Mouse (Mus musculus): ENCODE data around the gene Ccdc8. TPM values are rescaled to one million over a fixed set of nuclear protein-coding genes. Genes with fewer than 3 reads are reported as not detected.

Gene Ccdc8
- polyA plus RNA-seq, 1 experiment from 2014 or later, result 29.4 TPM

GRCm38 (mm10) chr7:17019426-17020166, 27.1 kb downstream of the Ccdc8 start:
- Histone ChIP-seq H3K36me3 (peaks cover 33% of the 10 kb centered on the region; the same call in 1 of the 2 replicates), H3K27ac (no peak overlapping the region), H3K4me3 (replicated peaks) (no peak overlapping the region), H3K4me2 (no peak overlapping the region), H3K4me1 (peaks cover 16% of the 10 kb centered on the region), H3K9me3 (no peaks in the 10 kb centered on the region), H3K9ac (no peak overlapping the region), H3K27me3 (replicated peaks) (no peaks in the 10 kb centered on the region)
- ATAC-seq (ENCODE audit: insufficient read depth, low FRiP score, low read depth), result no peak
- 85% methylated on average over 7 of the region's 7 CpGs for whole genome bisulfite sequencing

- Histone ChIP-seq H3K4me2 (no peak overlapping the region), H3K36me3 (peaks cover 28% of the 10 kb centered on the region; the same call in 1 of the 2 replicates), H3K4me3 (replicated peaks) (no peak overlapping the region), H3K9ac (no peak overlapping the region), H3K27me3 (replicated peaks) (no peaks in the 10 kb centered on the region), H3K9me3 (no peaks in the 10 kb centered on the region), H3K27ac (no peak overlapping the region), H3K4me1 (peaks cover 29% of the 10 kb centered on the region)
- ATAC-seq (ENCODE audit: insufficient read depth, low FRiP score, low read depth), result no peak
- 96% methylated on average over 15 of the region's 15 CpGs for WGBS
These were observed 29.7 kb downstream of the Ccdc8 start for GRCm38 (mm10) chr7:17022176-17022575.

- ATAC-seq (ENCODE audit: insufficient read depth, low FRiP score, low read depth), result no peak
- WGBS, result 80% methylated on average over 4 of the region's 4 CpGs
- Histone ChIP-seq H3K4me3 (replicated peaks) (no peak overlapping the region), H3K9ac (no peak overlapping the region), H3K9me3 (no peaks in the 10 kb centered on the region), H3K27ac (peak overlapping the region; percentile 26; the same call in 1 of the 2 replicates), H3K27me3 (replicated peaks) (no peaks in the 10 kb centered on the region), H3K4me2 (no peak overlapping the region), H3K36me3 (peaks cover 28% of the 10 kb centered on the region; the same call in 1 of the 2 replicates), H3K4me1 (peaks cover 29% of the 10 kb centered on the region)
These were observed 31.2 kb downstream of the Ccdc8 start for GRCm38 (mm10) chr7:17023701-17024100.

DNA sequence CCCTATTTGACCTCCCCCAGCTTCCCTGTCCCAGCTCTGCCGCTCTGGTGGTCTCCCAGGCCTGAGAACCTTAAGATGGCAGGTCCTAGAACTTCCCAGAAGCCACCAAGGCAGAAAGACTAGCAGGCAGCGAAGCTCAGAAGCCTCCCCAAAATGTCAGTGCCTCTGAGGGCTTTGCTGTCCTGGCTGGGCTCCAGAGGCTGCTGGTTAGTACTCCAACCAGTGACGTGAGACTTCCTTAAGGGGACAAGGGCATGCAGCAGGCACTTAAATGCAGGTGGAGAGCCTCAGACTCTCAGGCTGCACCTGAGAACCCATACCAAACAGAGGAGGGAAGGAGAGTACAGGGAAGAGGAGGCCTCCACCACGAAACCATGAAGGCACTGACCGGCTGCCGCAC, 31.6 kb downstream of the Ccdc8 start:
- H3K9ac ChIP-seq, result no peak overlapping the region
- WGBS, result 86% methylated on average over 6 of the region's 6 CpGs
- peaks cover 29% of the 10 kb centered on the region for H3K4me1 ChIP-seq
- peak overlapping the region; percentile 65; the same call in 1 of the 2 replicates for H3K27ac ChIP-seq
- peaks cover 28% of the 10 kb centered on the region; the same call in 1 of the 2 replicates for H3K36me3 ChIP-seq
- no peak for ATAC-seq (ENCODE audit: insufficient read depth, low FRiP score, low read depth)
- H3K4me3 ChIP-seq (replicated peaks), result no peak overlapping the region
- H3K27me3 ChIP-seq (replicated peaks), result no peaks in the 10 kb centered on the region
- no peaks in the 10 kb centered on the region for H3K9me3 ChIP-seq
- H3K4me2 ChIP-seq, result no peak overlapping the region; the same call in 1 of the 2 replicates

GRCm38 (mm10) chr7:17024814-17025504, 32.5 kb downstream of the Ccdc8 start:
- H3K9me3 ChIP-seq, result no peaks in the 10 kb centered on the region
- peak overlapping the region; percentile 24; the same call in 1 of the 2 replicates for H3K4me2 ChIP-seq
- H3K27ac ChIP-seq, result peak overlapping the region; percentile 65
- no peaks in the 10 kb centered on the region for H3K27me3 ChIP-seq (replicated peaks)
- no peak overlapping the region for H3K4me3 ChIP-seq (replicated peaks)
- no peak for ATAC-seq (ENCODE audit: insufficient read depth, low FRiP score, low read depth)
- peaks cover 29% of the 10 kb centered on the region for H3K4me1 ChIP-seq
- peaks cover 21% of the 10 kb centered on the region; the same call in 1 of the 2 replicates for H3K36me3 ChIP-seq
- WGBS, result 69% methylated on average over 10 of the region's 10 CpGs
- H3K9ac ChIP-seq, result no peak overlapping the region

GRCm38 (mm10) chr7:17025505-17025894, 33.0 kb downstream of the Ccdc8 start:
- WGBS, result 53% methylated on average over 4 of the region's 4 CpGs
- peak overlapping the region; percentile 56 for H3K4me2 ChIP-seq
- 0 out of 2 replicates have a peak overlapping the region, but pooled peaks have one; percentile 4 for H3K4me3 ChIP-seq (replicated peaks)
- peaks cover 19% of the 10 kb centered on the region; the same call in 1 of the 2 replicates for H3K36me3 ChIP-seq
- no peaks in the 10 kb centered on the region for H3K9me3 ChIP-seq
- no peak for ATAC-seq (ENCODE audit: insufficient read depth, low FRiP score, low read depth)
- H3K9ac ChIP-seq, result no peak overlapping the region
- peaks cover 29% of the 10 kb centered on the region for H3K4me1 ChIP-seq
- peak overlapping the region; percentile 65; the same call in 1 of the 2 replicates for H3K27ac ChIP-seq
- no peaks in the 10 kb centered on the region for H3K27me3 ChIP-seq (replicated peaks)

DNA sequence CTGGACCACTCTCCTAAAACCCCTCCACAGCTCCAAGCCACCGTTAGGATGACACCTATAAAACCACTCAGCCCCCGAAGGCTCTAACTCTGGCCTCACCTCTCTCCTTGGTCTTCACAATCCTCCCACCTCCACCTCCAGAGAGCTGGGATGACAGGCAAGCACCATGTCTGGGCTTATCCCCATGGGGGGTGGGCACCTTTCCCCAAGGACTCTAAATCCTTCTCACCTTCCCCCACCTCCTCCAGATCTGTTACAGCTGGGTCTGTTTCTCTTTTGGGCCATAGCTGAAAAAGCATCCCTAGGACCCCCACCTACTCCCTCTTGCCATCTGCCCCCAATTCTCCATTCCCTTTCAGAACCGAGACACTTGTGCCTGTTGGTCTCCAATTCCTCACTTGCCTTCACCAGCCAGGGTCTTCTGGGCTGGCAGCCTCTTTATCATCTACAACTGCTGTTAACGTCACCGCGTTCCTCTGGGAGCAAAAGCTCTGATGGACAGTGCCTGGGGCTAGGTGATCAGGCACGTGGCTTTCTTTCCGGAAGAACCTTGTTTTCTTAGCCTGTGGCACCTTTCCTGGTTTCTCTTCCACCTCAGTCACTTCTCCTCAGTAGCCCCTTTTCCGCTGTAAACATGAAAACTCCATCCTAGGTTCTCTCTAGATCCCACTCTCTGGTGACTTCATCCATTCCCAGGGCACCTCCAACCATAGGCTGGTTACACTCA, 33.6 kb downstream of the Ccdc8 start:
- H3K4me1 ChIP-seq, result peaks cover 29% of the 10 kb centered on the region
- H3K36me3 ChIP-seq, result peaks cover 14% of the 10 kb centered on the region; the same call in 1 of the 2 replicates
- 0 out of 2 replicates have a peak overlapping the region, but pooled peaks have one; percentile 65 for H3K27ac ChIP-seq
- H3K4me2 ChIP-seq, result peak overlapping the region; percentile 56
- peak overlapping the region; percentile 73; the same call in 1 of the 2 replicates for H3K9ac ChIP-seq
- no peaks in the 10 kb centered on the region for H3K9me3 ChIP-seq
- WGBS, result 74% methylated on average over 9 of the region's 9 CpGs
- H3K4me3 ChIP-seq (replicated peaks), result peak overlapping the region; percentile 76
- no peak for ATAC-seq (ENCODE audit: insufficient read depth, low FRiP score, low read depth)
- no peaks in the 10 kb centered on the region for H3K27me3 ChIP-seq (replicated peaks)

DNA sequence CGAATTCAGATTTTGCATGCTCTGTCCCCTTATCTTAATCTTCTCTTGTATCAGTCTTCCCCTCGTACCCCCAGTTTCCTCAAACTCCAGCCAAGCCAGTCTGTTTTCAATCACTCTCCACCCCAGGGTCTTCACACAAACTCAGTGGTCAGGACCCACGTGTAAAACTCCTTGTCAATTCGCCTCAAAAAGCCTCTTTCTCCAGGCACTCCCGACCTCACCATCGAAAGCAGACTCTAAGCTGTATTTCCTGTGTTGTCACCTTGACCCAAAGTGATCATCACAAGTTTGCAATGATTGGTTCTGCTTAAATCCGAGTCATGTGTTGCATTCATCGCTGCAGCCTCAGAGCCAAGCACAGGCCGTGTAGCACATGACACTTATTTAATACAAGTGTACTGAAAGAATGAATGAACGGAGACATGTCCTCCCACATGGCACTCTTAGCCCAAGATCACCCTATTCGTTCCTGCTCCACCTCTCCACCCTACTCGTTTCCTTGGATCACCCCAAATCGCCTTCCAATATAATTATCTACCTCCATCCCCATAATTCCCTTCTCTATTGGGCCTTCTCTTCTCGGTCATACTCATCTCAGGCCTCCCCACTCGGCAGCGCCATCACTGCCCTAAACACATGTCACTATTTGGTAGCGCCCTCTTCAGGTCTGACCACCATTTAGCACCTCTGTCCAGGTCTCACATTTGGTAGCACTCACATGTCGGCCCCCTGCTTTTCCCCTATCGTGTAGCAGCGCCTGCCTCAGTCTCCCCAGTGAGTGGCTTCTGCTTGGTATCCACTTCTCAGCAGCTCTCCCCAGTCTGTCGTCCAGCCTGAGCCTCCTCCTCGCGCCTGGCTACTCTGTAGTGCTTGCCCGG, 34.4 kb downstream of the Ccdc8 start:
- peaks cover 29% of the 10 kb centered on the region for H3K4me1 ChIP-seq
- H3K27ac ChIP-seq, result peak overlapping the region; percentile 93
- peaks cover 9% of the 10 kb centered on the region; the same call in 1 of the 2 replicates for H3K36me3 ChIP-seq
- H3K9me3 ChIP-seq, result no peaks in the 10 kb centered on the region
- WGBS, result 5% methylated on average over 24 of the region's 24 CpGs
- peak overlapping the region; percentile 76 for H3K4me3 ChIP-seq (replicated peaks)
- peak overlapping the region; percentile 56 for H3K4me2 ChIP-seq
- no peaks in the 10 kb centered on the region for H3K27me3 ChIP-seq (replicated peaks)
- peak; percentile 44 for ATAC-seq (ENCODE audit: insufficient read depth, low FRiP score, low read depth)
- H3K9ac ChIP-seq, result peak overlapping the region; percentile 73

- peak within 1 kb of the TSS; percentile 93 for H3K27ac ChIP-seq
- peak within 1 kb of the TSS; percentile 76 for H3K4me3 ChIP-seq (replicated peaks)
- ATAC-seq (ENCODE audit: insufficient read depth, low FRiP score, low read depth), result peak; percentile 76
- peak within 1 kb of the TSS; percentile 56 for H3K4me2 ChIP-seq
- H3K9me3 ChIP-seq, result no peaks in the 10 kb centered on the region
- peaks cover 9% of the 10 kb centered on the region; the same call in 1 of the 2 replicates for H3K36me3 ChIP-seq
- peaks cover 29% of the 10 kb centered on the region for H3K4me1 ChIP-seq
- whole genome bisulfite sequencing, result under 1% methylated on average over 52 of the region's 58 CpGs
- peak within 1 kb of the TSS; percentile 73 for H3K9ac ChIP-seq
- H3K27me3 ChIP-seq (replicated peaks), result no peaks in the 10 kb centered on the region
These were observed 35.3 kb downstream of the Ccdc8 start, which contains the start of gene Ppp5c for GRCm38 (mm10) chr7:17027588-17028343. Ppp5c (minus strand) TSS chr7:17027924.

- no peak overlapping the region for H3K4me3 ChIP-seq (replicated peaks)
- no peak overlapping the region for H3K9ac ChIP-seq
- no peak overlapping the region for H3K4me2 ChIP-seq
- no peaks in the 10 kb centered on the region for H3K9me3 ChIP-seq
- peaks cover 12% of the 10 kb centered on the region; the same call in 1 of the 2 replicates for H3K36me3 ChIP-seq
- no peaks in the 10 kb centered on the region for H3K27me3 ChIP-seq (replicated peaks)
- peak overlapping the region; percentile 93; the same call in 1 of the 2 replicates for H3K27ac ChIP-seq
- H3K4me1 ChIP-seq, result peaks cover 29% of the 10 kb centered on the region
- WGBS, result 76% methylated on average over 7 of the region's 7 CpGs
- ATAC-seq (ENCODE audit: insufficient read depth, low FRiP score, low read depth), result no peak
These were observed 36.4 kb downstream of the Ccdc8 start for GRCm38 (mm10) chr7:17028923-17029322.

All from stomach, embryonic 15.5 days (tissue).